ENCODE assay signal across 10 mouse cellular contexts in the genomic region with DNA sequence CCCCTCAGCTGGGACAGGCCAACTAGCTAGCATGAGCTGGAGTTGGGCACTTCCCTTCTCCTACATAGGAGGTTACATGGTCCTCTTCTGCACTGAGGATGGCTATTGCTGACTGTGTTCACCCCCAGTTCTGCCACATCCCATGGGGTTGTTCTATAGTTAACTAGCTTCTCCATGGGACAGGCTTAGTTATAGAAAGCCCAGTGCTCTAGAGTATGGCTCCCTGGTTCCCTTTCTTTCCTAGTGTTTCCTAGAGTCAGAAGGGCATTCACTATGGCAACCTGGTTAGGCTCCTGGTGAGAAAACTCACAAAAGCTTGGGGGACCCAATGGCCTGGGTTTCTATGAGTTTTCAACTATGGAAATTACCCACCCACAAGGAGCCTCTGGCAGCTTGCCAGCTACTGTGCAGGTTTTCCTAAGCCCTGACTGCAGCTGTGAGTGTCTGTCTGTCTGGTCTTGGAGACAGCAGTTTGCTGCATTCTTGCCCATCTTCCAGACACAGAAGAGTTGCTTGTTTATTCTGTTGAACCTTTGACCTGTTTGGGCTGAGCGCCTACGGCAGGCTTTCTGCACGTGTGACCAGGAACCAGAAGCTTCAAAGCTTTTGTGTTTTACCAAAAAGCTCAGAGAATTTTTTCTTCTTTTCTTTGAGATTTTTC. TPM values are rescaled to one million over a fixed set of nuclear protein-coding genes. Genes with fewer than 3 reads are reported as not detected.
DNase-seq lines count a peak whose midpoint lies in the region; ATAC-seq and TF ChIP-seq lines count a peak whose summit lies in the region.
"Had no signal": no experiment of that assay in that cellular context is flagged by ENCODE, and none has a peak within 500 bp of the region (broad histone marks: within the 10 kb centered on the region; RNA-seq: fewer than 3 reads in every experiment).

No protein-coding gene starts in this region.

- peak; percentile 82 for ATAC-seq in forebrain, embryonic 12.5 days (ENCODE audit: low FRiP score)
- ATAC-seq in limb, embryonic 14.5 days (ENCODE audit: low FRiP score, low read depth) = no peak; the same call in 1 of the 2 replicates

- no peak overlapping the region for H3K4me2 ChIP-seq in forebrain, embryonic 12.5 days
- no peak overlapping the region for H3K4me2 ChIP-seq in limb, embryonic 14.5 days (replicated peaks; ENCODE audit: low read depth, low read length, severe bottlenecking)
- H3K4me2 ChIP-seq: embryonic facial prominence, embryonic 15.5 days; liver, embryonic 15.5 days had no signal

- WGBS in heart, embryonic 10.5 days = 33% methylated on average over 3 of the region's 3 CpGs
- WGBS in forebrain, embryonic 12.5 days = 19% methylated on average over 3 of the region's 3 CpGs
- 21% methylated on average over 3 of the region's 3 CpGs for WGBS in limb, embryonic 14.5 days

- DNase-seq in heart, embryonic 10.5 days (ENCODE audit: low spot score) = no peak
- no peak for DNase-seq in heart, adult 18-20 months
- peak; percentile 34 for DNase-seq in MN1 (ENCODE audit: low spot score)
- peak; percentile 76 for DNase-seq in limb, embryonic 14.5 days (ENCODE audit: low spot score)
- no peak for DNase-seq in spleen, postnatal 10 days (ENCODE audit: low spot score in 2 of 2)
- no peak for DNase-seq in cerebellum, adult 8-10 months
- no peak for DNase-seq in cerebellum, postnatal 25 days

- H3K4me1 ChIP-seq in heart, embryonic 10.5 days = peaks cover 46% of the 10 kb centered on the region
- H3K4me1 ChIP-seq in forebrain, embryonic 12.5 days = peaks cover 42% of the 10 kb centered on the region
- peaks cover 16% of the 10 kb centered on the region for H3K4me1 ChIP-seq in limb, embryonic 14.5 days (ENCODE audit: control insufficient read depth, insufficient read depth, low read length)
- H3K4me1 ChIP-seq: liver, embryonic 15.5 days had no signal

- H3K27ac ChIP-seq in heart, embryonic 10.5 days = 0 out of 2 replicates have a peak overlapping the region, but pooled peaks have one; percentile 3
- peak overlapping the region; percentile 75 for H3K27ac ChIP-seq in forebrain, embryonic 12.5 days
- H3K27ac ChIP-seq in limb, embryonic 14.5 days (replicated peaks; ENCODE audit: low read depth, low read length) = no peak overlapping the region
- H3K27ac ChIP-seq: embryonic facial prominence, embryonic 15.5 days; liver, embryonic 15.5 days had no signal

- H3K4me3 ChIP-seq in heart, embryonic 10.5 days = no peak overlapping the region
- no peak overlapping the region for H3K4me3 ChIP-seq in forebrain, embryonic 12.5 days (replicated peaks)
- H3K4me3 ChIP-seq in limb, embryonic 14.5 days (replicated peaks; ENCODE audit: low read length) = no peak overlapping the region
- H3K4me3 ChIP-seq: embryonic facial prominence, embryonic 15.5 days; liver, embryonic 15.5 days had no signal

- H3K9me3 ChIP-seq in heart, embryonic 10.5 days = no peaks in the 10 kb centered on the region
- H3K9me3 ChIP-seq in forebrain, embryonic 12.5 days = no peaks in the 10 kb centered on the region
- H3K9me3 ChIP-seq in limb, embryonic 14.5 days (ENCODE audit: control insufficient read depth, low read length) = no peaks in the 10 kb centered on the region
- H3K9me3 ChIP-seq: embryonic facial prominence, embryonic 15.5 days; liver, embryonic 15.5 days had no signal

- H3K36me3 ChIP-seq in heart, embryonic 10.5 days = 0 out of 2 replicates have a peak, but pooled peaks cover 3% of the 10 kb centered on the region
- H3K36me3 ChIP-seq in forebrain, embryonic 12.5 days (replicated peaks) = peaks cover 4% of the 10 kb centered on the region; the same call in 1 of the 2 replicates
- 0 out of 2 replicates have a peak, but pooled peaks cover 3% of the 10 kb centered on the region for H3K36me3 ChIP-seq in limb, embryonic 14.5 days (ENCODE audit: control insufficient read depth, insufficient read depth, low read length)
- H3K36me3 ChIP-seq: liver, embryonic 15.5 days had no signal

- no peak for TF ChIP-seq POLR2A in limb, embryonic 14.5 days (IDR thresholded peaks at IDR 0.05; ENCODE audit: borderline replicate concordance, extremely low read depth, insufficient read depth, insufficient read length)

- H3K9ac ChIP-seq in forebrain, embryonic 12.5 days = no peak overlapping the region
- no peak overlapping the region for H3K9ac ChIP-seq in limb, embryonic 14.5 days (ENCODE audit: low read depth, low read length, severe bottlenecking)
- H3K9ac ChIP-seq: embryonic facial prominence, embryonic 15.5 days; liver, embryonic 15.5 days had no signal

- no peaks in the 10 kb centered on the region for H3K27me3 ChIP-seq in heart, embryonic 10.5 days (ENCODE audit: insufficient read depth, poor library complexity, severe bottlenecking)
- H3K27me3 ChIP-seq in forebrain, embryonic 12.5 days = no peaks in the 10 kb centered on the region
- no peaks in the 10 kb centered on the region for H3K27me3 ChIP-seq in limb, embryonic 14.5 days (ENCODE audit: control insufficient read depth, insufficient read depth, low read length)
- H3K27me3 ChIP-seq: embryonic facial prominence, embryonic 15.5 days; liver, embryonic 15.5 days had no signal

RNA-seq across cellular contexts. Expression of a gene that starts 22.7 kb away (rescaled TPM):
- polyA plus RNA-seq in heart, embryonic 10.5 days (2016; fragmentation: Nextera tagmentation; extraction: Ambion mirVana) = 0.21 and 0.35 TPM in 2 replicates
- under 1 TPM in 1 of 2 experiments, not detected in 1; 0.13 TPM for total RNA-seq in heart, adult 18-20 months (2021)
- polyA plus RNA-seq in forebrain, embryonic 12.5 days (2016; fragmentation: Nextera tagmentation; extraction: Ambion mirVana) = 0.17 TPM in 1 of 2 replicates, not detected in the other
- polyA plus RNA-seq in limb, embryonic 14.5 days (2012; rRNA removed) = 0.03 and 0.28 TPM in 2 replicates
- 0.12 and 0.41 TPM in 2 replicates for polyA plus RNA-seq in limb, embryonic 14.5 days (2014; fragmentation: Nextera tagmentation; extraction: Ambion mirVana)

RNA-seq across cellular contexts. Expression of a gene that starts 58.3 kb away (rescaled TPM):
- 18.0 and 30.2 TPM in 2 replicates for polyA plus RNA-seq in heart, embryonic 10.5 days (2016; fragmentation: Nextera tagmentation; extraction: Ambion mirVana)
- 10 to 100 TPM; 56.5 to 63.3 TPM for total RNA-seq in heart, adult 18-20 months (2021)
- polyA plus RNA-seq in forebrain, embryonic 12.5 days (2016; fragmentation: Nextera tagmentation; extraction: Ambion mirVana) = 58.6 and 64.7 TPM in 2 replicates
- polyA plus RNA-seq in limb, embryonic 14.5 days (2012; rRNA removed) = 1.3 and 1.9 TPM in 2 replicates
- 4.8 and 6.7 TPM in 2 replicates for polyA plus RNA-seq in limb, embryonic 14.5 days (2014; fragmentation: Nextera tagmentation; extraction: Ambion mirVana)

Comparison
In these comparisons a context has a peak if more than half of its experiments do, and no peak if none do; other contexts are left out.
1. DNase-seq: peak in MN1 (single experiment) and limb, embryonic 14.5 days (single experiment); none in heart, embryonic 10.5 days (single experiment), heart, adult 18-20 months (0 of 2), spleen, postnatal 10 days (0 of 2), cerebellum, adult 8-10 months (single experiment) and cerebellum, postnatal 25 days (0 of 2).